Comparison of ENCODE assay signal across 10 mouse cellular contexts in the genomic region with DNA sequence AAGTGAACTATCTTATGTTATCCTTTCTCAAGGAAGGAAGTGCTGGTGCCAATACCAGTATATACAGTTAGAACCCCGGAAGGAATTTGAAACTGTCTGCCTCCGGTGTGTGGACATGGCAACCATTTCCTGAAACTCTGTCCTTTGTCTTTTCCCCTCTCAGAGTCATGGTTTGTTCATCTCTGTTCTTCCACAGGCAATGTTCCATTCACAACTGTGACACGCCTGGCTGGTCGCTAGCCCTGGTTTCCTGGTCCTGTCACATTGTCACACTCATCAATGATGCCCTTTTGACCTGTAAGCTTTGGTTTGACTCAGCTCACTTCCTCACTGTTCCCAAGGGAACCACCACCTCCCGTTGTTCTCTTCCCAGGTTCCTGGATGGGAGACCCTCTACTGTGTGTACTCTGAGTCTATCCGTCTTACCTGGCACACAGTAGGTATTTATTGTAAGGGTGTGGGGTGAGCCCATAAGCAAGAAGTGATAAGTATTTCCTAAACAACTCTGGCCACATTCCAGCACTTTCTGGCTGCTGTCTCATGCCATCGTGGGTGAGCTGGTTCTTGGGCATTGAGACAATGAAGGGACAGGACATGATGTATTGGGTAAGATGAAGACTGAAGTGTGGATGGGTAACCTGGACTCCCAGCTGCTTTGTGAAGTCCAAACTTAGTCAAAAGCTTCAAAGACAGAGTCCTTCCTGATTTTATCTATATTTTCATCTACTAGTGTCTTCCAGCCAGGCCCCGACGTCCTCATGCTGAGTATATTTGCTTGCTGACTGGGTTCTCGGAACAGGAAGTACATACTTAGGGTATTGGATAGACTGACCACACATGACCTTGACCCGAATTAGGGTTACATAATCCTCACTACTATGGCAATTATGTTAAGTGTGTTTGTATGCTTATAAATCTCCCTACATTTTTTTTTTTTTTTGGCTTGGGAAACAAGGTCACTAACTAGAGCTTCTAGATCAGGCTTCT. TPM values are rescaled to one million over a fixed set of nuclear protein-coding genes. Genes with fewer than 3 reads are reported as not detected.
A peak's percentile ranks its signal among the peaks of the same experiment; 100 is the strongest.
DNase-seq lines count a peak whose midpoint lies in the region; ATAC-seq and TF ChIP-seq lines count a peak whose summit lies in the region.
"Had no signal": no experiment of that assay in that cellular context is flagged by ENCODE, and none has a peak within 500 bp of the region (broad histone marks: within the 10 kb centered on the region; RNA-seq: fewer than 3 reads in every experiment).

No protein-coding gene starts in this region.

- no peaks in the 10 kb centered on the region for H3K36me3 ChIP-seq in lung, postnatal 0 days (ENCODE audit: insufficient read depth, low read length)
- H3K36me3 ChIP-seq: embryonic facial prominence, embryonic 15.5 days; stomach, embryonic 15.5 days had no signal

- peak; percentile 14 to 15 for DNase-seq in right cerebral cortex, postnatal 10 days (ENCODE audit: low spot score in 2 of 2)
- DNase-seq in right cerebral cortex, postnatal 36 days (ENCODE audit: low spot score in 2 of 2) = no peak
- DNase-seq in lung, postnatal 0 days (ENCODE audit: low spot score) = peak; percentile 86
- no peak for DNase-seq in cerebellum, postnatal 4 days (ENCODE audit: low spot score in 2 of 2)
- no peak for DNase-seq in spleen, postnatal 14 days (ENCODE audit: low spot score in 2 of 2)
- DNase-seq in urinary bladder, postnatal 36 days (ENCODE audit: low spot score in 2 of 2) = no peak

- TF ChIP-seq EP300 in lung, postnatal 0 days (IDR thresholded peaks at IDR 0.05) = peak; percentile 97

- H3K27me3 ChIP-seq in lung, postnatal 0 days (replicated peaks; ENCODE audit: insufficient read depth, low read length) = no peaks in the 10 kb centered on the region
- H3K27me3 ChIP-seq: embryonic facial prominence, embryonic 15.5 days; neural tube, embryonic 13.5 days; stomach, embryonic 15.5 days had no signal

- no peak overlapping the region for H3K4me2 ChIP-seq in lung, postnatal 0 days (replicated peaks; ENCODE audit: low read depth, low read length)
- H3K4me2 ChIP-seq: embryonic facial prominence, embryonic 15.5 days; neural tube, embryonic 13.5 days; stomach, embryonic 15.5 days had no signal

- H3K9ac ChIP-seq in lung, postnatal 0 days (replicated peaks; ENCODE audit: low read depth) = no peak overlapping the region
- H3K9ac ChIP-seq: embryonic facial prominence, embryonic 15.5 days; neural tube, embryonic 13.5 days; stomach, embryonic 15.5 days had no signal

- 33% methylated on average over 11 of the region's 11 CpGs for WGBS in lung, postnatal 0 days

- H3K27ac ChIP-seq in lung, postnatal 0 days (ENCODE audit: low read length) = peak overlapping the region; percentile 78
- H3K27ac ChIP-seq: embryonic facial prominence, embryonic 15.5 days; neural tube, embryonic 13.5 days; stomach, embryonic 15.5 days had no signal

- no peaks in the 10 kb centered on the region for H3K9me3 ChIP-seq in lung, postnatal 0 days (ENCODE audit: low read length)
- H3K9me3 ChIP-seq: embryonic facial prominence, embryonic 15.5 days; neural tube, embryonic 13.5 days; stomach, embryonic 15.5 days had no signal

- ATAC-seq in hematopoietic stem cell, adult 5-6 weeks (replicated peaks in 1 of 2; ENCODE audit: insufficient read depth in 1 of 2, low FRiP score in 2 of 2, low TSS enrichment in 1 of 2, low read depth in 1 of 2, poor library complexity in 2 of 2, severe bottlenecking in 2 of 2) = peak; percentile 19 to 48; a peak in 3 of 4 replicates
- ATAC-seq in lung, postnatal 0 days = peak; percentile 66

- H3K4me1 ChIP-seq in lung, postnatal 0 days (ENCODE audit: insufficient read depth, low read depth, low read length) = peaks cover 29% of the 10 kb centered on the region; the same call in 1 of the 2 replicates

- H3K4me3 ChIP-seq in lung, postnatal 0 days (ENCODE audit: low read depth, low read length) = no peak overlapping the region
- H3K4me3 ChIP-seq: embryonic facial prominence, embryonic 15.5 days; neural tube, embryonic 13.5 days; stomach, embryonic 15.5 days had no signal

- TF ChIP-seq CTCF in lung, postnatal 0 days (IDR thresholded peaks at IDR 0.05) = no peak

RNA-seq across cellular contexts. Expression of a gene that starts 6.4 kb away (rescaled TPM):
- 0.13 TPM in 1 of 2 replicates, not detected in the other for total RNA-seq in hematopoietic stem cell, adult 5-6 weeks (2017)
- 11.8 and 13.2 TPM in 2 replicates for polyA plus RNA-seq in lung, postnatal 0 days (2015; fragmentation: Nextera tagmentation; extraction: Ambion mirVana)

RNA-seq across cellular contexts. Expression of a gene that starts 35.5 kb away (rescaled TPM):
- total RNA-seq in hematopoietic stem cell, adult 5-6 weeks (2017) = 285 and 320 TPM in 2 replicates
- polyA plus RNA-seq in lung, postnatal 0 days (2015; fragmentation: Nextera tagmentation; extraction: Ambion mirVana) = 99.6 and 101 TPM in 2 replicates

RNA-seq across cellular contexts. Expression of a gene that starts 45.3 kb away (rescaled TPM):
- total RNA-seq in hematopoietic stem cell, adult 5-6 weeks (2017) = 0.75 and 4.1 TPM in 2 replicates
- polyA plus RNA-seq in lung, postnatal 0 days (2015; fragmentation: Nextera tagmentation; extraction: Ambion mirVana) = 94.3 and 107 TPM in 2 replicates

Comparison
In these comparisons a context has a peak if more than half of its experiments do, and no peak if none do; other contexts are left out.
1. DNase-seq: peak in right cerebral cortex, postnatal 10 days (2 of 2) and lung, postnatal 0 days (single experiment); none in right cerebral cortex, postnatal 36 days (0 of 2), cerebellum, postnatal 4 days (0 of 2), spleen, postnatal 14 days (0 of 2) and urinary bladder, postnatal 36 days (0 of 2).